In the genomic region with DNA sequence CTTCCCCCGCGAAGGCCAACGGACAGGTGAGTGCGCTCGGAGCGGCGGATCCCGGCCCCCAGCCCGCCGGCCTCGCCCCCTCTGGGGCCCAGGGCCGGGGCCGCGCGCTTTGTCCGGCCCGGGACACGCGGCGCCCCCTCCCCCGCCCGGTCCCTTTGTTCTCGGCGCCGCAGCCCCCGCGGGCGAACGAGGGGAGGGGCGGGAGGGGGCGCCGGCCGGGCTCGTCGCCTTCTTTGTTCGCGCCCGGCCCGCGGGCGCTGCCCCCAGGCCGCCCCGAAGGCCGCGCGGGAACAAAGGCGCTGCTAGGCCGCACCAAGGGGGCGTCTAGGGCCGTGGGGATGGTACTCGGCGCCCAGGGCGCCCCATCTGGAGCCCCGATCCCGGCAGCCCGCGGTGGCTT, we compare ENCODE assay signal across 7 mouse cellular contexts. TPM values are rescaled to one million over a fixed set of nuclear protein-coding genes. Genes with fewer than 3 reads are reported as not detected.
A peak's percentile ranks its signal among the peaks of the same experiment; 100 is the strongest.
DNase-seq lines count a peak whose midpoint lies in the region; ATAC-seq and TF ChIP-seq lines count a peak whose summit lies in the region.

No protein-coding gene starts in this region.

- no peak for TF ChIP-seq CTCF in olfactory bulb, adult 2 months (IDR thresholded peaks at IDR 0.05; ENCODE audit: insufficient read depth, low read depth, low read length)

- no peaks in the 10 kb centered on the region for H3K27me3 ChIP-seq in lung, embryonic 16.5 days (ENCODE audit: control insufficient read depth, insufficient read depth, low read depth, low read length)
- H3K27me3 ChIP-seq in embryonic facial prominence, embryonic 15.5 days, result no peaks in the 10 kb centered on the region
- H3K27me3 ChIP-seq in intestine, embryonic 16.5 days (replicated peaks; ENCODE audit: control insufficient read depth, insufficient read depth, low read length), result no peaks in the 10 kb centered on the region

- ATAC-seq in lung, embryonic 16.5 days (ENCODE audit: low read depth), result peak; percentile 52
- peak; percentile 41 for ATAC-seq in embryonic facial prominence, embryonic 15.5 days (ENCODE audit: insufficient number of reproducible peaks, low FRiP score, low TSS enrichment, low read depth)
- peak; percentile 29 for ATAC-seq in intestine, embryonic 16.5 days

- 0% methylated on average over 35 of the region's 57 CpGs for WGBS in lung, embryonic 16.5 days
- WGBS in embryonic facial prominence, embryonic 15.5 days, result 0% methylated on average over 34 of the region's 57 CpGs
- WGBS in intestine, embryonic 16.5 days, result under 1% methylated on average over 42 of the region's 57 CpGs
- under 1% methylated on average over 52 of the region's 57 CpGs for WGBS in olfactory bulb, adult 2 months

- peak overlapping the region; percentile 99 for H3K9ac ChIP-seq in lung, embryonic 16.5 days (ENCODE audit: low read length)
- peak overlapping the region; percentile 99 for H3K9ac ChIP-seq in embryonic facial prominence, embryonic 15.5 days
- peak overlapping the region; percentile 99 for H3K9ac ChIP-seq in intestine, embryonic 16.5 days (ENCODE audit: low read depth, low read length)

- no peak for TF ChIP-seq POLR2A in olfactory bulb, adult 2 months (IDR thresholded peaks at IDR 0.05; ENCODE audit: insufficient read depth, low read depth, low read length)

- DNase-seq in lung, postnatal 10 days, result no peak
- DNase-seq in cerebellum, postnatal 25 days, result no peak
- no peak for DNase-seq in urinary bladder, postnatal 4 days (ENCODE audit: low spot score in 2 of 2)

- H3K27ac ChIP-seq in lung, embryonic 16.5 days (ENCODE audit: low read length), result peak overlapping the region; percentile 94
- peak overlapping the region; percentile 95 for H3K27ac ChIP-seq in embryonic facial prominence, embryonic 15.5 days (replicated peaks)
- H3K27ac ChIP-seq in intestine, embryonic 16.5 days (ENCODE audit: low read length), result peak overlapping the region; percentile 85
- H3K27ac ChIP-seq in olfactory bulb, adult 2 months (ENCODE audit: insufficient read depth, low read depth, low read length), result peak overlapping the region; percentile 27; the same call in 1 of the 2 replicates

- no peaks in the 10 kb centered on the region for H3K9me3 ChIP-seq in lung, embryonic 16.5 days (ENCODE audit: control insufficient read depth, low read length)
- no peaks in the 10 kb centered on the region for H3K9me3 ChIP-seq in embryonic facial prominence, embryonic 15.5 days (replicated peaks)
- no peaks in the 10 kb centered on the region for H3K9me3 ChIP-seq in intestine, embryonic 16.5 days (ENCODE audit: control insufficient read depth, low read length)

- peak overlapping the region; percentile 77 for H3K4me2 ChIP-seq in lung, embryonic 16.5 days (ENCODE audit: low read depth, low read length)
- peak overlapping the region; percentile 65 for H3K4me2 ChIP-seq in embryonic facial prominence, embryonic 15.5 days (replicated peaks)
- peak overlapping the region; percentile 77 for H3K4me2 ChIP-seq in intestine, embryonic 16.5 days (ENCODE audit: low read depth, low read length)

- peaks cover 13% of the 10 kb centered on the region for H3K36me3 ChIP-seq in lung, embryonic 16.5 days (ENCODE audit: control insufficient read depth, insufficient read depth, low read length)
- peaks cover 24% of the 10 kb centered on the region for H3K36me3 ChIP-seq in embryonic facial prominence, embryonic 15.5 days
- H3K36me3 ChIP-seq in intestine, embryonic 16.5 days (ENCODE audit: control insufficient read depth, insufficient read depth, low read length), result peaks cover 8% of the 10 kb centered on the region; the same call in 1 of the 2 replicates

- H3K4me3 ChIP-seq in lung, embryonic 16.5 days (ENCODE audit: low read length), result peak overlapping the region; percentile 96
- H3K4me3 ChIP-seq in embryonic facial prominence, embryonic 15.5 days (replicated peaks), result peak overlapping the region; percentile 94
- H3K4me3 ChIP-seq in intestine, embryonic 16.5 days (ENCODE audit: low read length), result peak overlapping the region; percentile 97
- peak overlapping the region; percentile 89 for H3K4me3 ChIP-seq in olfactory bulb, adult 2 months (ENCODE audit: insufficient read depth, low read depth, low read length)

- peaks cover 30% of the 10 kb centered on the region for H3K4me1 ChIP-seq in lung, embryonic 16.5 days (replicated peaks; ENCODE audit: control insufficient read depth, insufficient read depth, low read length)
- peaks cover 39% of the 10 kb centered on the region for H3K4me1 ChIP-seq in embryonic facial prominence, embryonic 15.5 days
- H3K4me1 ChIP-seq in intestine, embryonic 16.5 days (ENCODE audit: control insufficient read depth, insufficient read depth, low read length), result peaks cover 21% of the 10 kb centered on the region
- H3K4me1 ChIP-seq in olfactory bulb, adult 2 months (ENCODE audit: control insufficient read depth, insufficient read depth, low read length), result peaks cover 14% of the 10 kb centered on the region

RNA-seq across cellular contexts. Expression of a gene that starts 0.5 kb away (rescaled TPM):
- 506 and 544 TPM in 2 replicates for polyA plus RNA-seq in lung, embryonic 16.5 days (2015; fragmentation: Nextera tagmentation; extraction: Ambion mirVana)
- polyA plus RNA-seq in embryonic facial prominence, embryonic 15.5 days (2015; fragmentation: Nextera tagmentation; extraction: Ambion mirVana), result 610 and 641 TPM in 2 replicates
- polyA plus RNA-seq in intestine, embryonic 16.5 days (2015; fragmentation: Nextera tagmentation; extraction: Ambion mirVana), result 289 and 312 TPM in 2 replicates
- polyA plus RNA-seq in olfactory bulb, adult 2 months (2012; ENCODE audit: insufficient read depth, insufficient read length, low replicate concordance, missing spikeins), result 192 TPM in 1 of 2 replicates, not detected in the other

RNA-seq across cellular contexts. Expression of a gene that starts 22.9 kb away (rescaled TPM):
- polyA plus RNA-seq in lung, embryonic 16.5 days (2015; fragmentation: Nextera tagmentation; extraction: Ambion mirVana), result not detected in 2 replicates
- polyA plus RNA-seq in embryonic facial prominence, embryonic 15.5 days (2015; fragmentation: Nextera tagmentation; extraction: Ambion mirVana), result not detected in 2 replicates
- not detected in 2 replicates for polyA plus RNA-seq in intestine, embryonic 16.5 days (2015; fragmentation: Nextera tagmentation; extraction: Ambion mirVana)
- polyA plus RNA-seq in olfactory bulb, adult 2 months (2012; ENCODE audit: insufficient read depth, insufficient read length, low replicate concordance, missing spikeins), result not detected in 2 replicates

RNA-seq across cellular contexts. Expression of a gene that starts 23.1 kb away (rescaled TPM):
- polyA plus RNA-seq in lung, embryonic 16.5 days (2015; fragmentation: Nextera tagmentation; extraction: Ambion mirVana), result not detected in 2 replicates
- not detected in 2 replicates for polyA plus RNA-seq in embryonic facial prominence, embryonic 15.5 days (2015; fragmentation: Nextera tagmentation; extraction: Ambion mirVana)
- polyA plus RNA-seq in intestine, embryonic 16.5 days (2015; fragmentation: Nextera tagmentation; extraction: Ambion mirVana), result not detected in 2 replicates
- not detected in 2 replicates for polyA plus RNA-seq in olfactory bulb, adult 2 months (2012; ENCODE audit: insufficient read depth, insufficient read length, low replicate concordance, missing spikeins)

RNA-seq across cellular contexts. Expression of a gene that starts 28.6 kb away (rescaled TPM):
- 243 and 247 TPM in 2 replicates for polyA plus RNA-seq in lung, embryonic 16.5 days (2015; fragmentation: Nextera tagmentation; extraction: Ambion mirVana)
- 200 and 207 TPM in 2 replicates for polyA plus RNA-seq in embryonic facial prominence, embryonic 15.5 days (2015; fragmentation: Nextera tagmentation; extraction: Ambion mirVana)
- polyA plus RNA-seq in intestine, embryonic 16.5 days (2015; fragmentation: Nextera tagmentation; extraction: Ambion mirVana), result 196 and 207 TPM in 2 replicates
- not detected in 2 replicates for polyA plus RNA-seq in olfactory bulb, adult 2 months (2012; ENCODE audit: insufficient read depth, insufficient read length, low replicate concordance, missing spikeins)

RNA-seq across cellular contexts. Expression of a gene that starts 52.5 kb away (rescaled TPM):
- polyA plus RNA-seq in lung, embryonic 16.5 days (2015; fragmentation: Nextera tagmentation; extraction: Ambion mirVana), result 25.5 and 29.2 TPM in 2 replicates
- 31.2 and 32.4 TPM in 2 replicates for polyA plus RNA-seq in embryonic facial prominence, embryonic 15.5 days (2015; fragmentation: Nextera tagmentation; extraction: Ambion mirVana)
- 24.5 and 24.7 TPM in 2 replicates for polyA plus RNA-seq in intestine, embryonic 16.5 days (2015; fragmentation: Nextera tagmentation; extraction: Ambion mirVana)
- not detected in 2 replicates for polyA plus RNA-seq in olfactory bulb, adult 2 months (2012; ENCODE audit: insufficient read depth, insufficient read length, low replicate concordance, missing spikeins)

Comparison
In these comparisons a context has a peak if more than half of its experiments do, and no peak if none do; other contexts are left out.
1. H3K27ac ChIP-seq: peak in every context shown above with its lines; median percentile 95 in embryonic facial prominence, embryonic 15.5 days; 94 in lung, embryonic 16.5 days; 85 in intestine, embryonic 16.5 days; 27 in olfactory bulb, adult 2 months.